34 mouse cellular contexts compared by ENCODE assay signal in genomic region chr10:49847686-49848085, GRCm38 (mm10). TPM values are rescaled to one million over a fixed set of nuclear protein-coding genes. Genes with fewer than 3 reads are reported as not detected.
"Had no signal": no experiment of that assay in that cellular context is flagged by ENCODE, and none has a peak within 500 bp of the region (broad histone marks: within the 10 kb centered on the region; RNA-seq: fewer than 3 reads in every experiment).

No protein-coding gene starts in this region.

- H3K4me3 ChIP-seq: limb, embryonic 10.5 days; limb, embryonic 12.5 days; limb, embryonic 13.5 days; limb, embryonic 15.5 days; liver, embryonic 12.5 days; liver, embryonic 13.5 days; liver, embryonic 15.5 days; lung, embryonic 15.5 days; megakaryocyte, embryonic 14.5 days; midbrain, embryonic 10.5 days; midbrain, embryonic 12.5 days; midbrain, embryonic 13.5 days; midbrain, embryonic 15.5 days; myocyte had no signal

- H3K27me3 ChIP-seq: limb, embryonic 12.5 days; limb, embryonic 13.5 days; limb, embryonic 15.5 days; liver, embryonic 12.5 days; liver, embryonic 13.5 days; liver, embryonic 15.5 days; lung, embryonic 15.5 days; megakaryocyte, embryonic 14.5 days; midbrain, embryonic 12.5 days; midbrain, embryonic 13.5 days; midbrain, embryonic 15.5 days had no signal

- H3K9me3 ChIP-seq: limb, embryonic 10.5 days; limb, embryonic 12.5 days; limb, embryonic 13.5 days; limb, embryonic 15.5 days; liver, embryonic 12.5 days; liver, embryonic 13.5 days; liver, embryonic 15.5 days; lung, embryonic 15.5 days; midbrain, embryonic 10.5 days; midbrain, embryonic 12.5 days; midbrain, embryonic 13.5 days; midbrain, embryonic 15.5 days had no signal

- H3K9ac ChIP-seq: limb, embryonic 12.5 days; limb, embryonic 13.5 days; limb, embryonic 15.5 days; liver, embryonic 12.5 days; liver, embryonic 13.5 days; liver, embryonic 14.5 days; liver, embryonic 15.5 days; liver, postnatal 0 days; lung, embryonic 14.5 days; lung, embryonic 15.5 days; midbrain, embryonic 12.5 days; midbrain, embryonic 13.5 days; midbrain, embryonic 15.5 days had no signal

- H3K4me2 ChIP-seq: limb, embryonic 12.5 days; limb, embryonic 13.5 days; limb, embryonic 15.5 days; liver, embryonic 11.5 days; liver, embryonic 12.5 days; liver, embryonic 13.5 days; liver, embryonic 15.5 days; lung, embryonic 14.5 days; lung, embryonic 15.5 days; midbrain, embryonic 11.5 days; midbrain, embryonic 12.5 days; midbrain, embryonic 13.5 days; midbrain, embryonic 15.5 days had no signal

- H3K36me3 ChIP-seq: limb, embryonic 10.5 days; limb, embryonic 12.5 days; limb, embryonic 13.5 days; limb, embryonic 15.5 days; liver, embryonic 12.5 days; liver, embryonic 13.5 days; liver, embryonic 15.5 days; lung, embryonic 15.5 days; midbrain, embryonic 10.5 days; midbrain, embryonic 12.5 days; midbrain, embryonic 13.5 days; midbrain, embryonic 15.5 days had no signal

- H3K4me1 ChIP-seq: limb, embryonic 10.5 days; limb, embryonic 12.5 days; limb, embryonic 13.5 days; limb, embryonic 15.5 days; liver, embryonic 12.5 days; liver, embryonic 13.5 days; liver, embryonic 15.5 days; lung, embryonic 15.5 days; megakaryocyte, embryonic 14.5 days; midbrain, embryonic 12.5 days; midbrain, embryonic 13.5 days; midbrain, embryonic 15.5 days had no signal

- H3K27ac ChIP-seq: limb, embryonic 10.5 days; limb, embryonic 12.5 days; limb, embryonic 13.5 days; limb, embryonic 15.5 days; liver, embryonic 12.5 days; liver, embryonic 13.5 days; liver, embryonic 14.5 days; liver, embryonic 15.5 days; lung, embryonic 15.5 days; macrophage; midbrain, embryonic 10.5 days; midbrain, embryonic 12.5 days; midbrain, embryonic 13.5 days; midbrain, embryonic 15.5 days had no signal

- DNase-seq: left cerebral cortex, postnatal 4 days; liver; liver, embryonic 13.5 days; liver, postnatal 0 days; lung, adult 18-20 months; lung, adult 2 months; lung, embryonic 14.5 days; lung, postnatal 10 days; lung, postnatal 14 days; lung, postnatal 36 days; lung, postnatal 4 days; midbrain, embryonic 14.5 days had no signal

RNA-seq across cellular contexts. Expression of gene Grik2, which starts 59.1 kb away (rescaled TPM):
- total RNA-seq: liver, adult 2 months; megakaryocyte progenitor cell, adult 5-6 weeks; megakaryocyte, adult 5-6 weeks; megakaryocyte-erythroid progenitor cell, adult 5-6 weeks; monocyte, adult 5-6 weeks had no signal
- polyA plus RNA-seq: liver, adult 2 months; liver, postnatal 0 days; macrophage had no signal
